Mouse (Mus musculus): Measurements from ENCODE around the gene Plekho2. TPM values are rescaled to one million over a fixed set of nuclear protein-coding genes. Genes with fewer than 3 reads are reported as not detected.
A peak's percentile ranks its signal among the peaks of the same experiment; 100 is the strongest.

The Plekho2 gene
- polyA plus RNA-seq, 1 experiment from 2014 or later = 12.4 TPM

DNA sequence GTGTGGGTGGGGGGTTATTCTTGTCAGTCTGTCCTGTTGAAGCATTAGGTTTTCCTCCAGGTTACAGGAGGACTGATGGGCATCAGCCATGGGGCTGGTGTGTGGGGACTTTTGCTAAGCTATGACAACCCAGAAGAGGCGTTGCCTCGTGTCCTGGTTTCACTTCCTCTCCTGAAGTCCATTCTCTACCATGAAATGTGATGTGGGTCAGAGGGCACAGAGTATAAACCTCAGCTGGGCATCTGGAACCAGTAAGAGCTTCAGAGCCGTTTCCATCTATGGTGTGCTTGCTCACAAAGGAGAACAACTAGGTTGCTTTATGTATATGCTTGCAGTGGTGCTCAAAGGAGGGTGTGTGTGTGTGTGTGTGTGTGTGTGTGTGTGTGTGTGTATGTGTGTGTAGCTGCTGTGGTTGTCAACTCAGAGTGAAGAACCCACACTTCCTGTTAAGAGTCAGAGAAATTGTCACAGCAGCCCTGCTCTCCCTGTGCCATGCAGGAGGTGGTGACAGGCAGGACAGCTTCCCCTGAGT is 44.6 kb downstream of the Plekho2 start:
- H3K4me3 ChIP-seq = no peak overlapping the region
- H3K4me1 ChIP-seq = no peaks in the 10 kb centered on the region
- no peak overlapping the region for H3K9ac ChIP-seq
- H3K27me3 ChIP-seq (replicated peaks) = no peaks in the 10 kb centered on the region
- no peak for ATAC-seq (ENCODE audit: low FRiP score, low read depth)
- H3K27ac ChIP-seq = no peak overlapping the region
- H3K36me3 ChIP-seq = no peaks in the 10 kb centered on the region
- WGBS = 77% methylated on average over 3 of the region's 3 CpGs
- no peak overlapping the region for H3K4me2 ChIP-seq (replicated peaks)
- peaks cover 4% of the 10 kb centered on the region; the same call in 1 of the 2 replicates for H3K9me3 ChIP-seq

DNA sequence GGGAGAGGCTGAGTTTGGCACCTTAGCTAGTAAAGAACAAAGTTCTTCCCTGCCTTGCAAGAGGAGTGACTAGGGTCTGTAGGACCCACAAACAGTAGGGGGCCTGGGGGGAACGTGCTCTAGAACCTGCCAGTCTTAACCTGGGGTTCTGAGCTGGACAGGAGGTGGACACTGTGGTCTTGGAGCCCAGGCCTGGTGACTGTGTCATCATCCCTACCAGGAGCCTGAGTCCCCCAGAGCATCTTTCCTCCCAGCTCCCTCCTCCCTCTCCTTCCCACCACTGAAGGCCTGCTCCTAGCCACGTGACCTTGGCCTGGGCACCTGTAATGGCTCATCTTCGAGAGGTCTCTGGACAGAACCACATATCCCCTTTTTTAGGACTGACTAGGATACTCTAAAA is 45.7 kb downstream of the Plekho2 start:
- no peak for ATAC-seq (ENCODE audit: low FRiP score, low read depth)
- Histone ChIP-seq H3K36me3 (no peaks in the 10 kb centered on the region), H3K4me2 (replicated peaks) (no peak overlapping the region), H3K9me3 (peaks cover 4% of the 10 kb centered on the region; the same call in 1 of the 2 replicates), H3K27ac (no peak overlapping the region), H3K4me1 (no peaks in the 10 kb centered on the region), H3K27me3 (replicated peaks) (no peaks in the 10 kb centered on the region), H3K9ac (no peak overlapping the region), H3K4me3 (no peak overlapping the region)
- 85% methylated on average over 3 of the region's 3 CpGs for WGBS

GRCm38 (mm10) chr9:65532986-65533385 is 46.9 kb downstream of the Plekho2 start:
- Histone ChIP-seq H3K9ac (no peak overlapping the region), H3K4me2 (replicated peaks) (no peak overlapping the region), H3K9me3 (peaks cover 4% of the 10 kb centered on the region; the same call in 1 of the 2 replicates), H3K27ac (no peak overlapping the region), H3K36me3 (no peaks in the 10 kb centered on the region), H3K4me1 (no peaks in the 10 kb centered on the region), H3K27me3 (replicated peaks) (no peaks in the 10 kb centered on the region), H3K4me3 (no peak overlapping the region)
- WGBS = 67% methylated on average over 8 of the region's 8 CpGs
- ATAC-seq (ENCODE audit: low FRiP score, low read depth) = no peak

- Histone ChIP-seq H3K36me3 (no peaks in the 10 kb centered on the region), H3K27me3 (replicated peaks) (no peaks in the 10 kb centered on the region), H3K27ac (no peak overlapping the region), H3K9ac (no peak overlapping the region), H3K4me3 (no peak overlapping the region), H3K9me3 (peaks cover 4% of the 10 kb centered on the region; the same call in 1 of the 2 replicates), H3K4me2 (replicated peaks) (no peak overlapping the region), H3K4me1 (no peaks in the 10 kb centered on the region)
- 91% methylated on average over 5 of the region's 5 CpGs for WGBS
- ATAC-seq (ENCODE audit: low FRiP score, low read depth) = no peak
Measured at GRCm38 (mm10) chr9:65531283-65531682, 48.6 kb downstream of the Plekho2 start.

GRCm38 (mm10) chr9:65529659-65530058 is 50.2 kb downstream of the Plekho2 start:
- no peak overlapping the region for H3K4me3 ChIP-seq
- H3K27me3 ChIP-seq (replicated peaks) = no peaks in the 10 kb centered on the region
- no peaks in the 10 kb centered on the region for H3K4me1 ChIP-seq
- H3K9ac ChIP-seq = no peak overlapping the region
- no peaks in the 10 kb centered on the region for H3K36me3 ChIP-seq
- no peak overlapping the region for H3K4me2 ChIP-seq (replicated peaks)
- no peak for ATAC-seq (ENCODE audit: low FRiP score, low read depth)
- no peak overlapping the region for H3K27ac ChIP-seq
- H3K9me3 ChIP-seq = peaks cover 4% of the 10 kb centered on the region; the same call in 1 of the 2 replicates
- 68% methylated on average over 8 of the region's 8 CpGs for WGBS

GRCm38 (mm10) chr9:65528417-65529038 is 51.3 kb downstream of the Plekho2 start:
- no peaks in the 10 kb centered on the region for H3K36me3 ChIP-seq
- no peak overlapping the region for H3K4me3 ChIP-seq
- no peak overlapping the region for H3K9ac ChIP-seq
- no peak overlapping the region for H3K27ac ChIP-seq
- no peaks in the 10 kb centered on the region for H3K9me3 ChIP-seq
- no peak for ATAC-seq (ENCODE audit: low FRiP score, low read depth)
- 88% methylated on average over 6 of the region's 6 CpGs for WGBS
- no peaks in the 10 kb centered on the region for H3K27me3 ChIP-seq (replicated peaks)
- no peak overlapping the region for H3K4me2 ChIP-seq (replicated peaks)
- H3K4me1 ChIP-seq = no peaks in the 10 kb centered on the region

DNA sequence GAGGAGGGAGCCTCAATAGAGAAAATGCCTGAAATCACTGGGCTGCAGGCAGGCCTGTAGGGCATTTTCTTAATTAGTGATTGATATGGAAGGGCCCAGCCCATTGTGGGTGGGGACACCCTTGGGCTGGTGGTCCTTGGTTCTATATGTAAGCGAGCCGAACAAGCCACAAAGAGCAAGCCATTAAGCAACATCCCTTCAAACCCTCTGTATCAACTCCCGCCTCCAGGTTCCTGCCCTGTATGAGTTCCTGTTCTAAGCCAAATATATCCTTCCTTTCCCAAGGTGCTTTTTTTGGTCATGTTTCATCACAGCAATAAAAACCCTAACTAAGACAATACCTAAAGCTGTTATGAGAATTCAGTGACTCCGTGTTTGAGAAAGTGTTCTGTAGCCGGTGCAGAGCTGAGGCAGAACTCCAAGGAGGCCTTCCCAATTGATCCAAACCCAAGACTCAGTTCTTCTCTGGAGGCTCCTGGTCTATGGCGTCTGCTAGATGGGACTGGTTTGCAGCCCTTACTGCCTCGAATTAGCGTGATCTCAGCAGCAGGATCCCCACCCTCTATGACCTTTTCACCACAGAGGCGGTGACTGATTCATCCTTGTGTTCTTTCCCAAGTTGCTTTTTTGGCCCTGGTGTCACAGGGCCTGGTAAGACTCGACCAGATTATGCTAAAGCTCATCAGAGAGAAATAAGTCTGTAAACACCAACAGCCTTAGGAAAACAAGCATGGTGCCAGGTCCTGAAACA is 54.2 kb downstream of the Plekho2 start:
- 81% methylated on average over 10 of the region's 10 CpGs for WGBS
- H3K4me1 ChIP-seq = 0 out of 2 replicates have a peak, but pooled peaks cover 4% of the 10 kb centered on the region
- no peak overlapping the region for H3K4me2 ChIP-seq (replicated peaks)
- H3K4me3 ChIP-seq = no peak overlapping the region
- H3K27me3 ChIP-seq (replicated peaks) = no peaks in the 10 kb centered on the region
- H3K9me3 ChIP-seq = no peaks in the 10 kb centered on the region
- H3K36me3 ChIP-seq = no peaks in the 10 kb centered on the region
- ATAC-seq (ENCODE audit: low FRiP score, low read depth) = no peak
- no peak overlapping the region for H3K27ac ChIP-seq
- no peak overlapping the region for H3K9ac ChIP-seq

- H3K4me3 ChIP-seq = no peak overlapping the region
- H3K4me2 ChIP-seq (replicated peaks) = 0 out of 2 replicates have a peak overlapping the region, but pooled peaks have one; percentile 29
- no peak overlapping the region for H3K27ac ChIP-seq
- 0 out of 2 replicates have a peak, but pooled peaks have one; percentile 56 for ATAC-seq (ENCODE audit: low FRiP score, low read depth)
- H3K4me1 ChIP-seq = peaks cover 7% of the 10 kb centered on the region; the same call in 1 of the 2 replicates
- H3K27me3 ChIP-seq (replicated peaks) = no peaks in the 10 kb centered on the region
- WGBS = 24% methylated on average over 14 of the region's 14 CpGs
- no peak overlapping the region for H3K9ac ChIP-seq
- no peaks in the 10 kb centered on the region for H3K36me3 ChIP-seq
- no peaks in the 10 kb centered on the region for H3K9me3 ChIP-seq
Measured at GRCm38 (mm10) chr9:65523611-65524364, 56.1 kb downstream of the Plekho2 start.

DNA sequence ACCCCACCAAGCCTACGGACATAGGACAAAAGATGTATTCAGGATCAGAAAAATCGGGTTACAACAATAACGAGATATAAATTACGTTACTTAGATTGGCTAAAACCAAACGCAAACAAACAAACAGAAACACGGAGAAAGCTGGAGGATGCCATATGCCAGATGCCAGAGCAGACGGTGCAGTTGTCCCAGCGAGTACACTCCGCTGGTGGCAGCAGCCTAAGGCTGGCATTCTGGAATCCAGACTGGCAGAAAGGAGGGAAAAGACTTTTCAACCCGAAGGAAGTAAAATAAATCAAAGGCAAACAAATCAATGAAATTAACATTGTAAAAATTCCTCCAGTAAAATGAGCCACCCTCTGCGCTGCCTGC is 59.3 kb downstream of the Plekho2 start:
- no peaks in the 10 kb centered on the region for H3K9me3 ChIP-seq
- no peak for ATAC-seq (ENCODE audit: low FRiP score, low read depth)
- H3K4me1 ChIP-seq = peaks cover 7% of the 10 kb centered on the region; the same call in 1 of the 2 replicates
- H3K4me3 ChIP-seq = peak overlapping the region; percentile 26
- peak overlapping the region; percentile 63 for H3K4me2 ChIP-seq (replicated peaks)
- H3K9ac ChIP-seq = peak overlapping the region; percentile 48
- WGBS = 19% methylated on average over 11 of the region's 11 CpGs
- H3K27ac ChIP-seq = no peak overlapping the region
- no peaks in the 10 kb centered on the region for H3K36me3 ChIP-seq
- no peaks in the 10 kb centered on the region for H3K27me3 ChIP-seq (replicated peaks)

DNA sequence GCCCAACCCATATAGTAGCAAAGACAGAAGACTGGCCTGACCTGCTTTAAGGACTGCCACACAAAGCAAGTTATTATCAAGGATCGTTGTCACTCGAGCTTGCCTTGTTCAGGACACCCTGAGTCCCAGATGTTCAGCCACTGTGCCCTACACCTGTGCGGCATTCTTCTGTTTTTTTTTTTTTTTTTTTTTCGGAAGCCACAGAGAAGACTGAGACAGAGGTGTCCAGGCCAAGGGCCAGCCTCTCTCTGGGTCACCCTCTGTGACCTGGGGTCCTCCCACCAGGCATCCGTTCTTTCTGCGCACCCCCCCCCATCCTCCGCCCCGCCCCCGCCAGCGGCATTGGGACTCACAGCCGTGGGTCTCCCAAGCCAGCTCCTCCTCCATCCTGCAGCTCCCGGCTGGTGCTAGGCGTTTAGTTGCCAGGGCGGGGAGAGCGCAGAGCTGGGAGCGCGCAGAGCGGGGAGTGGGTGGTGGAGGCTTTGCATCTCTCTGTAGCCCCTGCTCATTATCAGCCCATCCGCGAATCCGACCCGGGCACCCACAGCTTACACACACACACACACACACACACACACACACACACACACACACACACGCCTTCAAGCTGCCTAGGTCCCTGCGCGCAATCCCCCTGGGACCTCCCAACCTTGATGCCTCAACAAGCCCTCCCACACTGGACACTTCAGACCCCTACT is 59.9 kb downstream of the Plekho2 start, which contains the start of gene Ankdd1a:
Ankdd1a (minus strand) TSS at position 387 of the 698 bp plus-strand sequence.
- no peak within 1 kb of the TSS for H3K27ac ChIP-seq
- H3K9ac ChIP-seq = peak within 1 kb of the TSS; percentile 48
- peak within 1 kb of the TSS; percentile 26 for H3K4me3 ChIP-seq
- H3K4me1 ChIP-seq = peaks cover 7% of the 10 kb centered on the region; the same call in 1 of the 2 replicates
- peak; percentile 79 for ATAC-seq (ENCODE audit: low FRiP score, low read depth)
- peak within 1 kb of the TSS; percentile 63 for H3K4me2 ChIP-seq (replicated peaks)
- no peaks in the 10 kb centered on the region for H3K9me3 ChIP-seq
- no peaks in the 10 kb centered on the region for H3K36me3 ChIP-seq
- H3K27me3 ChIP-seq (replicated peaks) = no peaks in the 10 kb centered on the region
- WGBS = 5% methylated on average over 22 of the region's 25 CpGs

DNA sequence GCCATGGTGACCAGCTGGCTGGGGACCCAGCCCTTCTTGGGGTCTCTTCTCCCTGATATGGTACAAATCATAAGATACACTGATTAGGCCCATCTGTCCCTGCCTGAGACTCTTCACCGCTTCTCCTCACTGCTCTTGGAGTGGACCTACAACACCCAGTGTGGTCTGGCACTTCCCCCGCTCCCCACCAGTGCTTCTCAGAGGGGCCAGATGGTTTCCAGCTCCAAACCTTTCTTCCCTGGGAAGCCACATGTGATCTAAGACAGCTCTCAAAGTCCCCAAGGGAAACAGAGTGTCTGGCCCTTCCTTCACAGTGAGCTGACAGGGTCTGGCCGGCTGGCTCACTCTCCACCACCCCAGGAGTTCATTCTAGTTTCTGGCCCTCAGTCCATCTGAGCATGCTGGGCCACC is 65.0 kb downstream of the Plekho2 start:
- Histone ChIP-seq H3K9ac (no peak overlapping the region), H3K4me2 (replicated peaks) (no peak overlapping the region; the same call in 1 of the 2 replicates), H3K36me3 (no peaks in the 10 kb centered on the region), H3K4me3 (no peak overlapping the region), H3K27me3 (replicated peaks) (no peaks in the 10 kb centered on the region), H3K27ac (no peak overlapping the region), H3K9me3 (no peaks in the 10 kb centered on the region), H3K4me1 (no peaks in the 10 kb centered on the region)
- WGBS = 64% methylated on average over 3 of the region's 3 CpGs
- ATAC-seq (ENCODE audit: low FRiP score, low read depth) = no peak

Data from neural tube, embryonic 12.5 days (tissue).